Mouse (Mus musculus) heart, embryonic 14.5 days (tissue): ENCODE data around the gene Bcas3. TPM values are rescaled to one million over a fixed set of nuclear protein-coding genes. Genes with fewer than 3 reads are reported as not detected.

ENCODE experiments used
- ATAC-seq: fragments of 200-750 bp; cut with Nextera tagmentation; 2 replicates; pipeline ENCODE4 v1.8.0; 2017; ENCODE audit warnings: low read depth, moderate TSS enrichment; ENCODE audit not compliant: insufficient number of reproducible peaks, insufficient read depth, low FRiP score
- H3K27ac ChIP-seq, 2 experiments: fragments of 200-500 bp in 1 of 2; fragments of 300-500 bp in 1 of 2; sonication (generic) in 1 of 2; replicated peaks in 1 of 2; 2 replicates each; pipeline ENCODE4 v1.5.1; 2012 to 2014; ENCODE audit warnings: low read depth in 2 of 2, low read length in 2 of 2, control low read depth in 1 of 2, mild to moderate bottlenecking in 1 of 2, mixed read lengths in 1 of 2; ENCODE audit not compliant: control insufficient read depth in 1 of 2, insufficient read depth in 1 of 2
- H3K27me3 ChIP-seq: fragments of 300-500 bp; sonication (generic); 2 replicates; pipeline ENCODE4 v1.6.1; 2014; ENCODE audit warnings: mild to moderate bottlenecking, low read length, control low read depth; ENCODE audit not compliant: control insufficient read depth, insufficient read depth
- H3K36me3 ChIP-seq: fragments of 300-500 bp; sonication (generic); 2 replicates; pipeline ENCODE4 v1.6.1; 2014; ENCODE audit warnings: mild to moderate bottlenecking, control low read depth, low read length, mixed read lengths; ENCODE audit not compliant: control insufficient read depth, insufficient read depth
- H3K4me1 ChIP-seq, 2 experiments: fragments of 200-500 bp in 1 of 2; fragments of 300-500 bp in 1 of 2; sonication (generic) in 1 of 2; 2 replicates each; pipeline ENCODE4 v1.6.1; 2012 to 2014; ENCODE audit warnings: low read length in 2 of 2, control low read depth in 1 of 2, mixed read lengths in 1 of 2; ENCODE audit not compliant: control insufficient read depth in 2 of 2, insufficient read depth in 2 of 2
- H3K4me2 ChIP-seq: fragments of 300-500 bp; sonication (generic); 2 replicates; pipeline ENCODE4 v1.6.1; 2014; ENCODE audit warnings: mild to moderate bottlenecking, low read length
- H3K4me3 ChIP-seq, 2 experiments: fragments of 200-500 bp in 1 of 2; fragments of 300-500 bp in 1 of 2; sonication (generic) in 1 of 2; 2 replicates each; pipeline ENCODE4 v1.5.1; 2012 to 2014; ENCODE audit warnings: low read length in 2 of 2, mild to moderate bottlenecking in 2 of 2, control low read depth in 1 of 2, low read depth in 1 of 2, moderate library complexity in 1 of 2; ENCODE audit not compliant: control insufficient read depth in 1 of 2, insufficient read depth in 1 of 2
- H3K9ac ChIP-seq: fragments of 300-500 bp; sonication (generic); 2 replicates; pipeline ENCODE4 v1.6.1; 2014; ENCODE audit warnings: mild to moderate bottlenecking, low read length
- H3K9me3 ChIP-seq: fragments of 300-500 bp; sonication (generic); 2 replicates; pipeline ENCODE4 v1.6.1; 2016; ENCODE audit warnings: low read length, control low read depth; ENCODE audit not compliant: control insufficient read depth
- WGBS: fragments of 180-500 bp; shearing (Covaris S2); extraction: QIAGEN DNeasy Blood & Tissue Kit; methylation state at CpG from one replicate; pipeline ENCODE4 v1.1.7; 2014; 5-methylcytosine and 5-hydroxymethylcytosine counted together
- polyA plus RNA-seq: library from polyadenylated mRNA; unstranded; fragments of >200 nt; fragmentation: Nextera tagmentation; extraction: Ambion mirVana; gene quantifications from 2 replicates; pipeline ENCODE4 v1.2.1, GENCODE M21; 2014

Gene Bcas3
- polyA plus RNA-seq, 1 experiment from 2014 or later, result 22.5 TPM

- Histone ChIP-seq H3K36me3 (no peaks in the 10 kb centered on the region), H3K9me3 (no peaks in the 10 kb centered on the region), H3K27ac (peak overlapping the region in 1 of 2 experiments; percentile 47; a peak in 2 of 4 replicates), H3K4me1 (peaks cover 29 to 45% of the 10 kb centered on the region in 2 experiments), H3K27me3 (peaks cover 21% of the 10 kb centered on the region), H3K9ac (peak overlapping the region; percentile 34; the same call in 1 of the 2 replicates), H3K4me2 (no peak overlapping the region), H3K4me3 (no peak overlapping the region)
- WGBS, result 33% methylated on average over 3 of the region's 3 CpGs
- no peak for ATAC-seq
Measured at GRCm38 (mm10) chr11:85818401-85818800, 465.4 kb downstream of the Bcas3 start.

- no peaks in the 10 kb centered on the region for H3K9me3 ChIP-seq
- ATAC-seq, result no peak
- WGBS, result 89% methylated on average over 3 of the region's 3 CpGs
- peaks cover 29% of the 10 kb centered on the region for H3K27me3 ChIP-seq
- no peak overlapping the region for H3K4me2 ChIP-seq
- H3K9ac ChIP-seq, result no peak overlapping the region
- no peaks in the 10 kb centered on the region for H3K36me3 ChIP-seq
- peaks cover 27 to 31% of the 10 kb centered on the region in 2 experiments for H3K4me1 ChIP-seq
- H3K27ac ChIP-seq, result no peak overlapping the region
- no peak overlapping the region for H3K4me3 ChIP-seq
Measured at GRCm38 (mm10) chr11:85820959-85821358, 468.0 kb downstream of the Bcas3 start.

GRCm38 (mm10) chr11:85821659-85822058 is 468.7 kb downstream of the Bcas3 start:
- 80% methylated on average over 9 of the region's 9 CpGs for WGBS
- H3K4me2 ChIP-seq, result no peak overlapping the region
- H3K36me3 ChIP-seq, result no peaks in the 10 kb centered on the region
- H3K4me1 ChIP-seq, result peaks cover 27 to 31% of the 10 kb centered on the region in 2 experiments
- no peak overlapping the region for H3K4me3 ChIP-seq
- H3K27me3 ChIP-seq, result peaks cover 32% of the 10 kb centered on the region
- H3K9me3 ChIP-seq, result no peaks in the 10 kb centered on the region
- no peak for ATAC-seq
- H3K27ac ChIP-seq, result no peak overlapping the region
- no peak overlapping the region for H3K9ac ChIP-seq

- Histone ChIP-seq H3K36me3 (no peaks in the 10 kb centered on the region), H3K4me3 (no peak overlapping the region), H3K9me3 (no peaks in the 10 kb centered on the region), H3K9ac (no peak overlapping the region), H3K27ac (no peak overlapping the region), H3K4me1 (peaks cover 20 to 32% of the 10 kb centered on the region in 2 experiments), H3K27me3 (peaks cover 46% of the 10 kb centered on the region), H3K4me2 (no peak overlapping the region)
- no peak for ATAC-seq
- WGBS, result 3% methylated on average over 6 of the region's 6 CpGs
Measured at GRCm38 (mm10) chr11:85823181-85823580, 470.2 kb downstream of the Bcas3 start.

GRCm38 (mm10) chr11:85823794-85824193 is 470.8 kb downstream of the Bcas3 start:
- H3K4me2 ChIP-seq, result no peak overlapping the region
- ATAC-seq, result no peak
- peaks cover 51% of the 10 kb centered on the region for H3K27me3 ChIP-seq
- H3K9ac ChIP-seq, result no peak overlapping the region
- WGBS, result 86% methylated on average over 4 of the region's 4 CpGs
- no peaks in the 10 kb centered on the region for H3K36me3 ChIP-seq
- H3K27ac ChIP-seq, result no peak overlapping the region
- no peak overlapping the region for H3K4me3 ChIP-seq
- H3K9me3 ChIP-seq, result no peaks in the 10 kb centered on the region
- peaks cover 14 to 26% of the 10 kb centered on the region in 2 experiments for H3K4me1 ChIP-seq

GRCm38 (mm10) chr11:85825031-85825430 is 472.1 kb downstream of the Bcas3 start:
- no peak overlapping the region for H3K4me2 ChIP-seq
- no peak overlapping the region for H3K4me3 ChIP-seq

GRCm38 (mm10) chr11:85825823-85826222 is 472.9 kb downstream of the Bcas3 start:
- WGBS, result 44% methylated on average over 7 of the region's 7 CpGs
- Histone ChIP-seq H3K4me2 (no peak overlapping the region), H3K9ac (no peak overlapping the region), H3K9me3 (no peaks in the 10 kb centered on the region), H3K4me1 (peaks cover 21 to 34% of the 10 kb centered on the region in 2 experiments), H3K36me3 (no peaks in the 10 kb centered on the region), H3K27ac (no peak overlapping the region), H3K4me3 (no peak overlapping the region), H3K27me3 (peaks cover 63% of the 10 kb centered on the region)
- no peak for ATAC-seq

More at GRCm38 (mm10) chr11:85825031-85825430, 472.1 kb downstream of the Bcas3 start:
- ATAC-seq, result no peak
- Histone ChIP-seq H3K27me3 (peaks cover 62% of the 10 kb centered on the region), H3K9me3 (no peaks in the 10 kb centered on the region), H3K27ac (no peak overlapping the region), H3K36me3 (no peaks in the 10 kb centered on the region), H3K9ac (no peak overlapping the region), H3K4me1 (peaks cover 21 to 29% of the 10 kb centered on the region in 2 experiments)
- 88% methylated on average over 10 of the region's 10 CpGs for WGBS

GRCm38 (mm10) chr11:85827342-85827741 is 474.4 kb downstream of the Bcas3 start:
- Histone ChIP-seq H3K9me3 (no peaks in the 10 kb centered on the region), H3K36me3 (no peaks in the 10 kb centered on the region), H3K4me3 (no peak overlapping the region), H3K27me3 (peaks cover 75% of the 10 kb centered on the region), H3K4me1 (peaks cover 23 to 36% of the 10 kb centered on the region in 2 experiments), H3K27ac (no peak overlapping the region), H3K9ac (no peak overlapping the region), H3K4me2 (no peak overlapping the region)
- WGBS, result 34% methylated on average over 8 of the region's 9 CpGs
- no peak for ATAC-seq
